Mouse (Mus musculus) stomach, embryonic 16.5 days (tissue): ENCODE results near the gene Vti1a. TPM values are rescaled to one million over a fixed set of nuclear protein-coding genes. Genes with fewer than 3 reads are reported as not detected.

Experiments
- ATAC-seq: fragments of 200-750 bp; cut with Nextera tagmentation; 2 replicates; pipeline ENCODE4 v1.8.0; 2017; ENCODE audit warnings: moderate number of reproducible peaks, moderate TSS enrichment; ENCODE audit not compliant: insufficient read depth, low FRiP score
- H3K27ac ChIP-seq: fragments of 300-500 bp; sonication (generic); 2 replicates; pipeline ENCODE4 v1.5.1; 2014; ENCODE audit warnings: low read length
- H3K27me3 ChIP-seq: fragments of 300-500 bp; sonication (generic); 2 replicates; pipeline ENCODE4 v1.6.1; 2014; ENCODE audit warnings: low read length, control low read depth, mixed read lengths; ENCODE audit not compliant: control insufficient read depth, insufficient read depth
- H3K36me3 ChIP-seq: fragments of 300-500 bp; sonication (generic); 2 replicates; pipeline ENCODE4 v1.6.1; 2014; ENCODE audit warnings: low read length; ENCODE audit not compliant: control insufficient read depth, insufficient read depth
- H3K4me1 ChIP-seq: fragments of 300-500 bp; sonication (generic); 2 replicates; pipeline ENCODE4 v1.6.1; 2014; ENCODE audit warnings: low read length, control low read depth, mixed read lengths; ENCODE audit not compliant: control insufficient read depth, insufficient read depth
- H3K4me2 ChIP-seq: fragments of 300-500 bp; sonication (generic); 2 replicates; pipeline ENCODE4 v1.6.1; 2014; ENCODE audit warnings: low read depth, low read length, mixed read lengths
- H3K4me3 ChIP-seq: fragments of 300-500 bp; sonication (generic); replicated peaks from 2 replicates; pipeline ENCODE4 v1.5.1; 2014; ENCODE audit warnings: mild to moderate bottlenecking, low read length
- H3K9ac ChIP-seq: fragments of 300-500 bp; sonication (generic); 2 replicates; pipeline ENCODE4 v1.6.1; 2014; ENCODE audit warnings: low read length
- H3K9me3 ChIP-seq: fragments of 300-500 bp; sonication (generic); replicated peaks from 2 replicates; pipeline ENCODE4 v1.6.1; 2016; ENCODE audit warnings: low read length, control low read depth; ENCODE audit not compliant: control insufficient read depth
- WGBS: fragments of 180-500 bp; shearing (Covaris S2); extraction: QIAGEN DNeasy Blood & Tissue Kit; methylation state at CpG from one replicate; pipeline ENCODE4 v1.1.7; 2014; 5-methylcytosine and 5-hydroxymethylcytosine counted together
- polyA plus RNA-seq: library from polyadenylated mRNA; unstranded; fragments of >200 nt; fragmentation: Nextera tagmentation; extraction: Ambion mirVana; gene quantifications from 2 replicates; pipeline ENCODE4 v1.2.1, GENCODE M21; 2015

Gene Vti1a
- polyA plus RNA-seq, 1 experiment from 2014 or later = 26.1 TPM

- H3K27ac ChIP-seq = no peak overlapping the region
- H3K4me3 ChIP-seq = no peak overlapping the region
- H3K9ac ChIP-seq = no peak overlapping the region
- 59% methylated on average over 16 of the region's 16 CpGs for WGBS
- peaks cover 20% of the 10 kb centered on the region for H3K4me1 ChIP-seq
- H3K9me3 ChIP-seq = no peaks in the 10 kb centered on the region
- no peaks in the 10 kb centered on the region for H3K36me3 ChIP-seq
- H3K27me3 ChIP-seq = no peaks in the 10 kb centered on the region
- no peak for ATAC-seq
- H3K4me2 ChIP-seq = no peak overlapping the region
These were observed 273.1 kb downstream of the Vti1a start for GRCm38 (mm10) chr19:55588948-55589896.

DNA sequence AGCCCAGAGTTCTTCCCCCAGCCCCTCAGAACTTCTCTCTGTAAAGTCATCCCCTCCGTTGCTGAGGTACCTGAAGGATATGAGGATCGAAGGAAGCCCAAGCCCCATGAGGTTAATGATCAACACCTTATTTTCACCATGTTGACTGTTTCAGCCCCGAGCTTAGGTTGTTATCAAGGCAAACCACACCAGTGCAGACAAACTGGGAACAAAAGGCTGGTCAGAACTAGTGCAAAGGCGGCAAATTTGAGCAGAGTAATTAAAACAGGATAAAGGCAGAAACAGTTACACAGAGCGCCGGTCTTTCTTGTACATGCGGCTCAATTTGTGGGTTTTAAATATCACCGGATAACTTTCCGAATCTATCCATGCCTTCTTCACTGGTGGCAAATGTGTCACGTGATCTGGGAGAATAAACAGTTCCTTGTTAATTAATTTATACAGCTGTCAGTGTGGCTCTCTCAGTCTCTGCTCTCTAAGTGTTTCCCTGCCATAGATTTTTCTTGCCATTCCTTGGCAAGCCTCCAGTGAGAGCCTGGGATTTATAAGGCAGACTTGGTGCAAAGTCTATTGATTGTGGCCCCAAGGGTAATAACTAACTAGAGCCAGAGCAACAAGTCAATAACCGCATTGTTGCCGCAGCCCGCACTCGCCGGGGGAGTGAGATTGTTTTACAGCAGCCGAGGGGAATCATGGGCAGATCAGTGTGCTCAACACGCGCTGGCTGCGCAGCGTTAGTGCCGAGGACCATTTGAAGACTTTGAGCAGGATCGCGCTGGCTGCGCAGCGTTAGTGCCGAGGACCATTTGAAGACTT is 277.0 kb downstream of the Vti1a start:
- Histone ChIP-seq H3K9ac (peak overlapping the region; percentile 19), H3K27ac (peak overlapping the region; percentile 48), H3K4me3 (no peak overlapping the region), H3K36me3 (no peaks in the 10 kb centered on the region), H3K27me3 (no peaks in the 10 kb centered on the region), H3K4me1 (peaks cover 26% of the 10 kb centered on the region), H3K4me2 (peak overlapping the region; percentile 29), H3K9me3 (no peaks in the 10 kb centered on the region)
- WGBS = 30% methylated on average over 26 of the region's 26 CpGs
- peak; percentile 50 for ATAC-seq

DNA sequence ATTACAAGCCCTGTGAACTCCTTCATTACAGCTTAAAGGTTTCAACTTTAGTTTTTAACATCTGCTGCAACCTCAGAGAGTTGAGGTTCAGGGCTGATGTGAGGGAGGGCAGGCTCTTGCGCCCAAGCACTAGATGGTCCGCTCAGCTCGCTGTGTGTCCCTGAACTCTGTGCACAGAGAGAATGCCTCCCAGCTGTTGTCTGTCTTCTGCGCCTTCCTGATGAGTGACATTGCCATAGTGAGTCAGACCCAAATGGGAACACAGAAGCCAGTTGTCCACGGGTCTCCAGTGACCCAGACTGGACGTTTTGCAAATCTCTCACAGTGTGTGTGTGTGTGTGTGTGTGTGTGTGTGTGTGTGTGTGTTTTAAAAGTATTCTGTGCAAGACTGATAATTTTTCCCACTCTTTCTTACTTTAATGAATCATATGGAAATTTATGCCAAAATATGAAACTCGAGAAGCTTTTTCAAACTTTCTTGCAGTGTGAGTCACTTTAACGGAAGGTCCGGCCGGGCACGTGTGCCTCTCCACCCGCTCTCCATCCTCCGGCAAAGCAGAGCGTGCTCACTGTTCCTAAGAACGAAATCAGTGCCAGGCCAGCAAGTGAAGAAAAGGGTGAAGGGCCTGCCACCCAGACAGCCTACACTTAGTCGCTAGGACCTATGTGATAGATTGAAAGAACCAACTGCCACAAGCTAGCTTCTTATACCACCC is 277.8 kb downstream of the Vti1a start:
- ATAC-seq = peak; percentile 24; the same call in 1 of the 2 replicates
- WGBS = 61% methylated on average over 16 of the region's 16 CpGs
- peak overlapping the region; percentile 29 for H3K4me2 ChIP-seq
- H3K36me3 ChIP-seq = no peaks in the 10 kb centered on the region
- H3K9me3 ChIP-seq = no peaks in the 10 kb centered on the region
- H3K27me3 ChIP-seq = no peaks in the 10 kb centered on the region
- peak overlapping the region; percentile 48 for H3K27ac ChIP-seq
- H3K9ac ChIP-seq = peak overlapping the region; percentile 19
- H3K4me3 ChIP-seq = no peak overlapping the region
- H3K4me1 ChIP-seq = peaks cover 33% of the 10 kb centered on the region

- no peak overlapping the region for H3K27ac ChIP-seq
- no peak overlapping the region for H3K4me2 ChIP-seq
- no peak overlapping the region for H3K9ac ChIP-seq
- no peak for ATAC-seq
- H3K36me3 ChIP-seq = no peaks in the 10 kb centered on the region
- peaks cover 38% of the 10 kb centered on the region for H3K4me1 ChIP-seq
- no peaks in the 10 kb centered on the region for H3K9me3 ChIP-seq
- H3K4me3 ChIP-seq = no peak overlapping the region
- 75% methylated on average over 3 of the region's 3 CpGs for whole genome bisulfite sequencing
- H3K27me3 ChIP-seq = no peaks in the 10 kb centered on the region
These were observed 278.4 kb downstream of the Vti1a start for GRCm38 (mm10) chr19:55594451-55594850.

GRCm38 (mm10) chr19:55595945-55596649 is 280.0 kb downstream of the Vti1a start:
- H3K4me3 ChIP-seq = no peak overlapping the region
- peak; percentile 72 for ATAC-seq
- 40% methylated on average over 9 of the region's 9 CpGs for WGBS
- H3K27me3 ChIP-seq = no peaks in the 10 kb centered on the region
- H3K4me2 ChIP-seq = no peak overlapping the region
- H3K9me3 ChIP-seq = no peaks in the 10 kb centered on the region
- H3K27ac ChIP-seq = peak overlapping the region; percentile 48; the same call in 1 of the 2 replicates
- H3K4me1 ChIP-seq = peaks cover 43% of the 10 kb centered on the region
- H3K36me3 ChIP-seq = no peaks in the 10 kb centered on the region
- H3K9ac ChIP-seq = no peak overlapping the region

GRCm38 (mm10) chr19:55596804-55597203 is 280.7 kb downstream of the Vti1a start:
- ATAC-seq = no peak
- WGBS = 61% methylated on average over 6 of the region's 6 CpGs
- H3K4me1 ChIP-seq = peaks cover 43% of the 10 kb centered on the region

GRCm38 (mm10) chr19:55597296-55597695 is 281.2 kb downstream of the Vti1a start:
- WGBS = 51% methylated on average over 2 of the region's 2 CpGs
- H3K4me1 ChIP-seq = peaks cover 43% of the 10 kb centered on the region

More at GRCm38 (mm10) chr19:55596804-55597203, 280.7 kb downstream of the Vti1a start:
- Histone ChIP-seq H3K27me3 (no peaks in the 10 kb centered on the region), H3K4me3 (no peak overlapping the region), H3K9me3 (no peaks in the 10 kb centered on the region), H3K4me2 (no peak overlapping the region), H3K27ac (peak overlapping the region; percentile 39; the same call in 1 of the 2 replicates), H3K36me3 (no peaks in the 10 kb centered on the region), H3K9ac (no peak overlapping the region)

GRCm38 (mm10) chr19:55597951-55598350 is 281.9 kb downstream of the Vti1a start:
- 37% methylated on average over 12 of the region's 12 CpGs for WGBS

More at GRCm38 (mm10) chr19:55597296-55597695, 281.2 kb downstream of the Vti1a start:
- H3K9ac ChIP-seq = no peak overlapping the region
- no peak overlapping the region for H3K27ac ChIP-seq
- H3K27me3 ChIP-seq = no peaks in the 10 kb centered on the region
- H3K4me2 ChIP-seq = no peak overlapping the region
- ATAC-seq = no peak
- H3K36me3 ChIP-seq = no peaks in the 10 kb centered on the region
- no peaks in the 10 kb centered on the region for H3K9me3 ChIP-seq
- H3K4me3 ChIP-seq = no peak overlapping the region

More at GRCm38 (mm10) chr19:55597951-55598350, 281.9 kb downstream of the Vti1a start:
- H3K4me3 ChIP-seq = no peak overlapping the region
- no peak for ATAC-seq
- no peaks in the 10 kb centered on the region for H3K9me3 ChIP-seq
- no peaks in the 10 kb centered on the region for H3K27me3 ChIP-seq
- H3K4me1 ChIP-seq = peaks cover 41% of the 10 kb centered on the region
- H3K4me2 ChIP-seq = no peak overlapping the region
- H3K27ac ChIP-seq = no peak overlapping the region
- no peaks in the 10 kb centered on the region for H3K36me3 ChIP-seq
- H3K9ac ChIP-seq = no peak overlapping the region
